Mouse (Mus musculus) Patski (cell line): ENCODE results near the gene Alas2. TPM values are rescaled to one million over a fixed set of nuclear protein-coding genes. Genes with fewer than 3 reads are reported as not detected.

Source experiments
- ATAC-seq: fragments of 100-300 bp; one replicate; pipeline ENCODE4 v1.8.0; 2021
- CTCF ChIA-PET: fragments of 350-600 bp; sonication (Branson Sonifier 250); formaldehyde crosslinking; loops from one replicate; lab custom pipeline; 2022; ENCODE audit warnings: inconsistent platforms; lab: Charles Lee
- POLR2A ChIA-PET: fragments of 350-600 bp; sonication (Branson Sonifier 250); formaldehyde crosslinking; loops from one replicate; lab custom pipeline; 2022; ENCODE audit warnings: antibody characterized with exemption, inconsistent platforms; lab: Charles Lee
- DNase-seq: peaks from one replicate; pipeline ENCODE4 v3.0.0-alpha.2; 2011; ENCODE audit warnings: low read depth, low spot score
- H3K27me3 ChIP-seq: fragments of 371-371 bp; one replicate; pipeline ENCODE4 v1.5.1; 2021
- CTCF ChIP-seq: fragments of 100-300 bp; IDR thresholded peaks from one replicate; pipeline ENCODE4 v1.5.1; 2021
- in situ Hi-C: fragments of 300-500 bp; cut with MboI; formaldehyde crosslinking; loops from 3 replicates; pipeline ENCODE4 v1.11.1; 2018; ENCODE audit warnings: low pct_unique_long_range_greater_than_20kb, mixed read lengths
- polyA plus RNA-seq: library from polyadenylated mRNA; unstranded; gene quantifications from one replicate; pipeline ENCODE4 v1.2.3, GENCODE M21; 2021

The Alas2 gene
- polyA plus RNA-seq, 1 experiment from 2014 or later = 0.47 TPM

DNA sequence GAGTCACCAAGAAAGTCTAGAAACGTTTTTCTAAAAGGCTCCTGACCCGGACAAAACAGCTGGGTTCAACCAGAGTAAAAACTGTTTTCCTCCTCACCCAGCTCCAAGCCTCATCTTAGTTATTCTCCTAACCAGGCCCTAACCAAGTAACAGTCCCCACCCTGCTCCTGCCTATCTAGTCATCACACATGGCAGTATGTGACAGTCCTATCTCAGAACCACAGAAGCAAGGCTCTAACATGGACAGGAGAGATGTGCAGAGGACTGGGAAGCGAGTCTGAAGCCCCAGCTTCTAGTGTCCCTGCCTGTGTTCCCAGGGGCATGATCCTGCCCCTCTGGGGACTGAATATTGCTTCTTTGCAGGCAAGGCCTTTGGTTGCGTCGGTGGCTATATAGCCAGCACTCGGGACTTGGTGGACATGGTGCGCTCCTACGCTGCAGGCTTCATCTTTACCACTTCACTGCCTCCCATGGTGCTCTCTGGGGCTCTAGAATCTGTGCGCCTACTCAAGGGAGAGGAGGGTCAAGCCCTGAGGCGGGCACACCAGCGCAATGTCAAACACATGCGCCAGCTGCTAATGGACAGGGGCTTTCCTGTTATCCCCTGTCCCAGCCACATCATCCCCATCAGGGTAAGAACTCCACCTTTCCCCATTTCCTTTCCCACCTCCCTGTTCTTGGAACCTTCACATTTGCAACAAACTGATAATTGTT lies 17.6 kb downstream of the Alas2 start:
- no peak for TF ChIP-seq CTCF
- ATAC-seq (no peak), DNase-seq (no peak)
- in situ Hi-C loops = no loop called here
- H3K27me3 ChIP-seq = peaks cover 38% of the 10 kb centered on the region
- CTCF ChIA-PET = no interaction called here
- POLR2A ChIA-PET = no interaction called here

GRCm38 (mm10) chrX:150581921-150582320 lies 34.7 kb downstream of the Alas2 start:
- ChIA-PET CTCF (no interaction called here), POLR2A (no interaction called here)
- peak; percentile 62 for DNase-seq
- in situ Hi-C loops = no loop called here
- H3K27me3 ChIP-seq = peaks cover 19% of the 10 kb centered on the region
- TF ChIP-seq CTCF = no peak
- ATAC-seq = peak; percentile 93

DNA sequence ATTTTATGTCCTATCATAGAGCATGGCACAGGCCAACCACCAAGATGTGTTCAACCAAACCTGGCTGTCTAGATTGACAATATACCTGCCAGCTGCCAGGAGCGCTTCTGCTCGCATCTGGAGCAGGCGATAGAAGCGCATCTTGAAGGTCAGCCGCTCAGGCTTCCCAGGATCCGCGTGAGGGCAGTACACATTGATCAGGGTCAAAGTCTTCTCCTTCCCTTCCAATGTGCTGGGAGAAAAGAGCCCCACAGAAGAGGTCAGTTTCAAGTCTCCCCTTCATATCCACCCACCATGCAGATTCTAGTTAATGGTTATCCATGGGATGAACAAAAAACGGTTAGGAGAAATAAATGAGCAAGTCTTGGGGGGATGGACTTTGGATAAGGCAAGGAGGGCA lies 37.9 kb downstream of the Alas2 start:
- peaks cover 23% of the 10 kb centered on the region for H3K27me3 ChIP-seq
- ChIA-PET POLR2A (no interaction called here), CTCF (no interaction called here)
- no peak for TF ChIP-seq CTCF
- ATAC-seq (no peak), DNase-seq (no peak)
- in situ Hi-C loops = no loop called here

- DNase-seq (no peak), ATAC-seq (peak; percentile 98)
- ChIA-PET CTCF (interaction anchor here (1.2 to 1.7 kb wide), 2 partner anchors 10 to 78 kb away, joined by 3 to 4 read pairs; no protein-coding TSS in a partner anchor), POLR2A (no interaction called here)
- peaks cover 28% of the 10 kb centered on the region for H3K27me3 ChIP-seq
- no peak for TF ChIP-seq CTCF
- in situ Hi-C loops = no loop called here
These were observed 41.0 kb downstream of the Alas2 start, which contains the start of gene Pfkfb1 for GRCm38 (mm10) chrX:150588023-150588764. Gene Pfkfb1, plus strand, starts transcription at chrX:150588229.

GRCm38 (mm10) chrX:150589696-150590095 lies 42.5 kb downstream of the Alas2 start, which contains the start of gene Apex2:
Gene Apex2, minus strand, starts transcription at chrX:150589868.
- POLR2A ChIA-PET = no interaction called here
- TF ChIP-seq CTCF = no peak
- peaks cover 30% of the 10 kb centered on the region for H3K27me3 ChIP-seq
- ATAC-seq (no peak), DNase-seq (no peak)
- in situ Hi-C loops = no loop called here
- CTCF ChIA-PET = no interaction called here

- ATAC-seq = no peak
- DNase-seq = no peak
- CTCF ChIA-PET = interaction anchor here (1.4 kb wide), 1 partner anchor 13 kb away, joined by 3 read pairs; no protein-coding TSS in a partner anchor
- POLR2A ChIA-PET = no interaction called here
- no peak for TF ChIP-seq CTCF
- in situ Hi-C loops = no loop called here
- H3K27me3 ChIP-seq = peaks cover 35% of the 10 kb centered on the region
These were observed 46.3 kb downstream of the Alas2 start for GRCm38 (mm10) chrX:150593266-150594035.

- ChIA-PET POLR2A (no interaction called here), CTCF (interaction anchor here (1.4 kb wide), 1 partner anchor 12 kb away, joined by 3 read pairs; no protein-coding TSS in a partner anchor)
- in situ Hi-C loops = no loop called here
- no peak for TF ChIP-seq CTCF
- DNase-seq = no peak
- ATAC-seq = no peak
- peaks cover 42% of the 10 kb centered on the region for H3K27me3 ChIP-seq
These were observed 47.0 kb downstream of the Alas2 start for GRCm38 (mm10) chrX:150594176-150594575.

DNA sequence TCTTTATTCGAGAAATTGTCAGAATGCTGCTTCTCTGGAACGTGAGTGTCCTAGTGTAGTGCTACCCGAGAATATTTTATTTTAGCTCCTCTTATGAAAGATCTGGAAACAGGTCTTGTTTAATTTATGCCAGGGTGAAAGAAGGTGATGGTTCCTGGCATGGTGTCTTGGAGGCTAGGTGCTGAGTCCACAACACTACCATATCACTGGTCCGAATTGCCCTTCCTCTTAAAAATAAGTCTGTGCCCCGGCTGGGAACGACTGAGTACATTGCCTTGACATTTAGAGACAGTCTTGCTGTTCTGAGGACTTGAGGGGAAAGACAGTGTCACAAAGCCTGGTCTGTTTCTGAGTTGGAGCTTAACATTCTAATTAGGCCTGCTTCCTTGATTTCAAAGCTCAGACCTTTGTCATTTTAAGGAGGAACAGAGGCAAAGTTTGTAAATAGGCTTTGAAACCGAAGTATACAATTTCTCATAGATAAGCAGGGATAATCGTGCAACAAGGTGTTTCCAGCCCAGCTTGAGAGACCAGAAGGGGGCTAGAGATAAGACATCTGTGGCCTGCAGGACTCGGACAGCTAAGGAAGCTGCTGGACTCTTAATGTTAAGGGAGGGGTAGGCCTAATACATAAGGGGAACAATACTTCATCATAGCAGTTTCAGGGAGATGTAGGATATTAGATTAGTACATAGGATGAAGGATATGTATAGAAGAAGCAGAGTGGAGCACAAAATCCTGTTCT lies 48.0 kb downstream of the Alas2 start:
- CTCF ChIA-PET = no interaction called here
- H3K27me3 ChIP-seq = peaks cover 45% of the 10 kb centered on the region
- DNase-seq = no peak
- no peak for ATAC-seq
- POLR2A ChIA-PET = no interaction called here
- no peak for TF ChIP-seq CTCF
- in situ Hi-C loops = no loop called here

- in situ Hi-C loops = no loop called here
- no peak for ATAC-seq
- POLR2A ChIA-PET = no interaction called here
These were observed 51.7 kb downstream of the Alas2 start for GRCm38 (mm10) chrX:150598882-150599281.

More at GRCm38 (mm10) chrX:150598882-150599281, 51.7 kb downstream of the Alas2 start:
- no peak for TF ChIP-seq CTCF
- CTCF ChIA-PET = no interaction called here
- H3K27me3 ChIP-seq = peaks cover 41% of the 10 kb centered on the region
- no peak for DNase-seq

Other genes with a start within 250 kb of the Alas2 start
- gene Tmem29, start 88.2 kb upstream of the Alas2 start, polyA plus RNA-seq = 37.9 TPM
- gene Pfkfb1, start 40.9 kb downstream of the Alas2 start, polyA plus RNA-seq = 4.3 TPM
- 12.3 TPM for gene Apex2, start 42.5 kb downstream of the Alas2 start, polyA plus RNA-seq
- 0.44 TPM for gene Tro, start 110.2 kb downstream of the Alas2 start, polyA plus RNA-seq